Mouse (Mus musculus) lung, adult 2 months (tissue): ENCODE measurements around the gene Tnik.

Experiments used
- CTCF ChIP-seq: fragments of 200-500 bp; IDR thresholded peaks from 2 replicates; pipeline ENCODE4 v1.5.1; 2011; ENCODE audit warnings: mild to moderate bottlenecking, low read length, control low read depth; ENCODE audit not compliant: insufficient read depth
- POLR2A ChIP-seq: fragments of 200-500 bp; IDR thresholded peaks from 2 replicates; pipeline ENCODE4 v1.6.1; 2011; ENCODE audit warnings: low read depth, mild to moderate bottlenecking, control low read depth, low read length, borderline replicate concordance; ENCODE audit errors: extremely low read depth

DNA sequence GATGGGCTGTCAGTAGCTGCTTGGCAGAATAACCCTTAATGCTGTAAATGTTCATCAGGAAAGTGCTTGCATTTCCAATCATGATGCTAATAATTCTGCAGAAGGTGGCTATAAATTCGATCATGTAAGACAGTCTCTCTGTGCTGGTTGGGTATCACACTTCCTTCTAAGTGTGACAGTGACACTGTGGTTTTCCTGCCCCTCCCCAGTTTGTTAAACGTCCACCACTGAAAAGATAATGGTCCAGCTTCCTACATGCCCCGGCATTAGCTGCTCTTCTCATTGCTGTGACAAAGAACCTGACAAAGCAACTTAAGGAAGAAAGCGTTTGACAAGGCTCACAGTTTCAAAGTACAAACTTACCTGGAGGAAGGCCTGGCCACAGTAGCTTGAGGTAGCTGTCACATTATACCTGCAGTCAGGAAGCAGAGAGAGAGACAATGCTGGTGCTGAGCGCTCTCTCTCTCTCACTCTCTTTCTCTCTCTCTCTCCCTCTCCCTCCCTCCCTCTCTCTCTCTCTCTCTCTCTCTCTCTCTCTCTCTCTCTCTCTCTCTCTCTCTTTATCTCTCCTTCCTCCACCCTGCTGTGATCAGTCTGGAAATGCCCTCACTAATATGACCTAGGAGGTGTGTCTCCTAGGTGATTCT is 18.6 kb upstream of the Tnik start:
- TF ChIP-seq CTCF (no peak), POLR2A (no peak)
